Mouse (Mus musculus): Measurements from ENCODE around the gene Wwtr1.

Wwtr1 gene

GRCm38 (mm10) chr3:57558761-57559160 lies 16.9 kb downstream of the Wwtr1 start:
- DNase-seq (ENCODE audit: low spot score in 2 of 2) = no peak

GRCm38 (mm10) chr3:57557408-57557807 lies 18.3 kb downstream of the Wwtr1 start:
- DNase-seq (ENCODE audit: low spot score in 2 of 2) = no peak

DNA sequence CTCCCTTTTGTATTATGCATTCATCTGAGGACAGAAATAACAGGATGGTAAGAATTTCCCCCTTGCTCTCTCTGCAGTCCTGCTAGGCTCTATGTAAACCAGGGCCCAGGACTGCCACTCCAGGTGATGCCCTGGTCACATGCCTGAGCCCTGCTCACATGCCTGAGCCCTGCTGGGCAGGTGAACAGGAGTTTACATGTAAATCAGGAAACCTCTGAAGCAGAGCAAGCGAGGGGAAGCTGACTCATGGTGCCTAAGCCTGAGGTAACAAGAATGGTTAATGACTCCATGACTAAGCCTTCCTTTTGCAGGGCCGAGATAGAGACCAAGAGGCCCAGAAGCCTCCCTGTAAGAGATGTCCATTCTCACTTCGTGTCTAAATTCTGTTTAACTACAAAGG lies 20.1 kb downstream of the Wwtr1 start:
- peak; percentile 38 to 51 for DNase-seq (ENCODE audit: low spot score in 2 of 2)

DNA sequence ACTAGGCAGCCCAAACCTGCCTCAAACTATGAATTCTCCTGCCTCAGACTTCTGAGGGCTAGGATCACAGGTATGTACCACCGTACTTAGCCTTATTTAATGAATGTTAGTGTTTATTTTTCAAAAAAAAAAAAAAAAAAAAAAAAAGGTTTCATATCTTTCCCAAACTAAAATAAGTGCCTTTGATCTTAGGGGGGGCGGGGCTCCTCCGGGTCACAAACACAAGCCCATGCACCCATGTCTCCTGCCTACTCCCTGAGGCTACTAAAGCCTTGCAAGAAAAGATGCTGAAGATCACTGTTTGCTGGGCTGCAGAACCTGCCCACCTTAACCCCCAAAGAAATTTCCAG lies 20.8 kb downstream of the Wwtr1 start:
- no peak for DNase-seq (ENCODE audit: low spot score in 2 of 2)

GRCm38 (mm10) chr3:57554124-57554889 lies 21.4 kb downstream of the Wwtr1 start:
- no peak for DNase-seq (ENCODE audit: low spot score in 2 of 2)

- no peak for DNase-seq (ENCODE audit: low spot score in 2 of 2)
Measured at GRCm38 (mm10) chr3:57553108-57553507, 22.6 kb downstream of the Wwtr1 start.

GRCm38 (mm10) chr3:57551210-57551609 lies 24.5 kb downstream of the Wwtr1 start:
- no peak for DNase-seq (ENCODE audit: low spot score in 2 of 2)

- DNase-seq (ENCODE audit: low spot score in 2 of 2) = no peak
Measured at GRCm38 (mm10) chr3:57550468-57551185, 25.1 kb downstream of the Wwtr1 start.

- DNase-seq (ENCODE audit: low spot score in 2 of 2) = no peak
Measured at GRCm38 (mm10) chr3:57544154-57544553, 31.6 kb downstream of the Wwtr1 start.

GRCm38 (mm10) chr3:57542848-57543380 lies 32.8 kb downstream of the Wwtr1 start:
- DNase-seq (ENCODE audit: low spot score in 2 of 2) = no peak

GRCm38 (mm10) chr3:57541205-57541604 lies 34.5 kb downstream of the Wwtr1 start:
- no peak for DNase-seq (ENCODE audit: low spot score in 2 of 2)

DNA sequence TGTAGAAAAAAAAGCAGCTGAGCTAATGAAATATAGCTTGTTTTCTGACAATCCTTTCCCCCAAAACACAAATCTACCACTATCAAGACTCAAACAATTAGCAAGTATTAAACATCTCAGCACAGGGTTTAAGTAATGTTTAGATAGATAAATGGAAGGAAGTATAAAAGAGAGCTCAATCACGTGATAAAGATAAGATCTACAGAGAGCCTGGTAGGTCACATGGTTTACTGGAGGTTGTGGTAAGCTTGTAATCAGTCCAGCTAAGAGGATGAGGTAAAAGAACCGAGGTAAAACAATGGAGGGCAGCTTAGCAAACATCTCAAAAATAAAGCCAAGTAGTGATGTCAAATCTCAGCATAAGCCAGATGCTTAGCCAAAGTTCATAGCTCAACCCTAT lies 35.2 kb downstream of the Wwtr1 start:
- no peak for DNase-seq (ENCODE audit: low spot score in 2 of 2)

GRCm38 (mm10) chr3:57535483-57536185 lies 40.1 kb downstream of the Wwtr1 start:
- DNase-seq (ENCODE audit: low spot score in 2 of 2) = no peak

- no peak for DNase-seq (ENCODE audit: low spot score in 2 of 2)
Measured at GRCm38 (mm10) chr3:57534450-57534849, 41.3 kb downstream of the Wwtr1 start.

- no peak for DNase-seq (ENCODE audit: low spot score in 2 of 2)
Measured at GRCm38 (mm10) chr3:57533876-57534275, 41.8 kb downstream of the Wwtr1 start.

DNA sequence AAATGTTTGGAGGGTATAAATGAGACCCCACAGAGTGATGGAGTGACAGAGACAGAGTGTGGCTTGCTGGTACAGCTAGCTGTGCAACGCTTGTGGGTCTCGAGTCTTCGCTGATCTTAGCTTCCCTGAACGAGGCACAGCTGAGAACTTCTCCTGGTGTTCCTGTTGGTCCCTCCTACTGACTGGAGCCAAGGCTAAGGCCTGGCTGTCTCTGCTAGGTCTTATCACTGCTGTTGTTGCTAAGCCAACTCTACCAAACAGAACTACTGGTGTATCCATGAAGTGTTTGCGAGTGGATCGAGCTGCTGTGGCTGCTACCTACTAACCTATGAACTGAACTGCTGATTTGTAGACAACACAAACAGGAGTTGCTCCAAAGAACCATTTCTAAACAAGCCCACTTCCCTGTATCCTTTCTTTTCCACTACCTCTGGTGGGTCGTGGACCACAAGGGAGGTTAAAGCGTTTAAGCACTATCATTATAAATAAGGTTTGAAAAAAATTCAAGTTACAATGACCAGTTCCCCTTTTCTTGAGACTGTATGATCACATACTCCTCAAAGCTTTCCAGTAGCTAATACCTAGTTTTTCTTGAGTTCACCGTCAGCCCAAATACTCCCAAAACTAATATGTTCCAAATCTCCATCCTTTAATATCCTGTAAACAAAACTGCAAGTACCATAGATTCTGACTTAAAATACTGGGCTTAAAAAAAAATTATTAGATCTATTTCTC lies 42.6 kb downstream of the Wwtr1 start:
- no peak for DNase-seq (ENCODE audit: low spot score in 2 of 2)

- no peak for DNase-seq (ENCODE audit: low spot score in 2 of 2)
Measured at GRCm38 (mm10) chr3:57530836-57531235, 44.9 kb downstream of the Wwtr1 start.

GRCm38 (mm10) chr3:57530221-57530620 lies 45.5 kb downstream of the Wwtr1 start:
- DNase-seq (ENCODE audit: low spot score in 2 of 2) = no peak

- DNase-seq (ENCODE audit: low spot score in 2 of 2) = no peak
Measured at GRCm38 (mm10) chr3:57527154-57527553, 48.6 kb downstream of the Wwtr1 start.

- no peak for DNase-seq (ENCODE audit: low spot score in 2 of 2)
Measured at GRCm38 (mm10) chr3:57523093-57523492, 52.6 kb downstream of the Wwtr1 start.

- DNase-seq (ENCODE audit: low spot score in 2 of 2) = no peak
Measured at GRCm38 (mm10) chr3:57521876-57522275, 53.8 kb downstream of the Wwtr1 start.

DNA sequence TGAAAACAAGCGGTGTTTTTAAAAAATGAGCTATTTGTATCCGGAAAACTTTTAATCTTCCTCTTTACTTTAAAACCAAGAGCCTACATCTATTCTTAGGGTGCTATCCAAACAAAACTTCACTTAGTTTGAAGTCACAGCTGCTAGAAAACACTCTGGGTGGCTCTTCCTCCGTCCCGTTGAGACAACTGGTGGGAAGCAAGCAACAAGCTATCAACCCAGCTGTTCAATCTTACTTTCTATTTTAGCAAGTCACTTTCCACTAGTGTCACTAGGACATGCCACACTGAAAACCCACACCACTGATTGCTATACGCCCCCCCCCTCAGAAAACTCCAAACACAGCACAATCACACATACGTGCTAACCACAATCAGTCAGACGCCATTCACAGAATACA lies 55.7 kb downstream of the Wwtr1 start:
- no peak for DNase-seq (ENCODE audit: low spot score in 2 of 2)

Data from urinary bladder, postnatal 36 days (tissue).